Mouse (Mus musculus) liver, embryonic 12.5 days (tissue): Measurements from ENCODE around the gene Ccdc113. TPM values are rescaled to one million over a fixed set of nuclear protein-coding genes. Genes with fewer than 3 reads are reported as not detected.

ENCODE experiments used
- ATAC-seq: fragments of 200-750 bp; cut with Nextera tagmentation; 2 replicates; pipeline ENCODE4 v1.8.0; 2017; ENCODE audit warnings: moderate number of reproducible peaks, mild to moderate bottlenecking, moderate library complexity
- H3K27ac ChIP-seq: fragments of 300-500 bp; sonication (generic); 2 replicates; pipeline ENCODE4 v1.5.1; 2016; ENCODE audit warnings: mild to moderate bottlenecking
- H3K27me3 ChIP-seq: fragments of 300-500 bp; sonication (generic); replicated peaks from 2 replicates; pipeline ENCODE4 v1.6.1; 2016; ENCODE audit warnings: mild to moderate bottlenecking, moderate library complexity
- H3K36me3 ChIP-seq: fragments of 300-500 bp; sonication (generic); 2 replicates; pipeline ENCODE4 v1.6.1; 2016; ENCODE audit warnings: mild to moderate bottlenecking, moderate library complexity
- H3K4me1 ChIP-seq: fragments of 300-500 bp; sonication (generic); 2 replicates; pipeline ENCODE4 v1.6.1; 2016
- H3K4me2 ChIP-seq: fragments of 300-500 bp; sonication (generic); 2 replicates; pipeline ENCODE4 v1.6.1; 2016; ENCODE audit warnings: mild to moderate bottlenecking, moderate library complexity
- H3K4me3 ChIP-seq: fragments of 300-500 bp; sonication (generic); 2 replicates; pipeline ENCODE4 v1.5.1; 2016; ENCODE audit warnings: mild to moderate bottlenecking, moderate library complexity
- H3K9ac ChIP-seq: fragments of 300-500 bp; sonication (generic); 2 replicates; pipeline ENCODE4 v1.6.1; 2016; ENCODE audit warnings: mild to moderate bottlenecking, moderate library complexity
- H3K9me3 ChIP-seq: fragments of 300-500 bp; sonication (generic); replicated peaks from 2 replicates; pipeline ENCODE4 v1.6.1; 2016; ENCODE audit warnings: mild to moderate bottlenecking, moderate library complexity
- WGBS: fragments of 180-500 bp; shearing (Covaris S2); methylation state at CpG from one replicate; pipeline ENCODE4 v1.1.7; 2016; ENCODE audit not compliant: insufficient replicate concordance; 5-methylcytosine and 5-hydroxymethylcytosine counted together
- polyA plus RNA-seq: library from polyadenylated mRNA; unstranded; fragments of >200 nt; fragmentation: Nextera tagmentation; extraction: Ambion mirVana; gene quantifications from 2 replicates; pipeline ENCODE4 v1.2.1, GENCODE M21; 2016

The Ccdc113 gene
- polyA plus RNA-seq, 1 experiment from 2014 or later: not detected

DNA sequence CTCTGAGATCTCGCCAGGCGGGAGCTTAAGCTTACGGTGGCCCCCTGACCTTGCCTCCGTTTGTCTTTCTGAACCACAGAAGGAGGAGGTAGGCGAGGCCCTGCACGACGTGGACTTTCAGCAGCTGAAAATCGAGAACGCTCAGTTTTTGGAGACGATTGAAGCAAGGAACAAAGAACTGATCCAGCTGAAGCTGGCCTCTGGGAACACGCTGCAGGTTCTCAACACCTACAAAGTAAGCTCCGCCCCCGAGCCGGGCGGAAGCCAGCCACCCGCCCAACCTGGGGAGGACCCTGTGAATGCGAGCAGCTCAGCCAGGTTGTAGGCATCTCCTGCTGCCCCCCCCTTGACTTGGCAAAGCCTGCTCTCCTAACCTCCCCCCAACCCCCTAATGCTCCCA is 11.9 kb downstream of the Ccdc113 start:
- WGBS: 63% methylated on average over 17 of the region's 17 CpGs
- no peak for ATAC-seq

DNA sequence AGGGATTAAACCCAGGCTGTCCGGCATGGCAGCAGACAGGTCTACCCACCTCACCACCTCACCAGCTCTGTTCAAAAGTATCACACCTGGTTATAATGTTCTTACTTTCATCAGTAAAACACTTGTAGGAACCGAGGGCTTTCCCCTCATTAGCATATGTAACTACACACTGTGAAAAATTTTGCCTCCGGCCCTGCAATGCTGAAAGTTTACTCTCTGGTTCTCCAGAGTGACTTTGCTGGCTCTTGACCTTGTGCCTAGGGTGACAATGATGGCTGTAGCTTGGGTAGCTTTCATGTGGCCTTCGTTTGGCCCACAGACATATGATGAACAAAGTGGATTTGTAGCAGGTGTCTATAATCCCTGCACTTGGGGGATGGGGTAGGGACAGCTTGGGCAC is 13.1 kb downstream of the Ccdc113 start:
- Histone ChIP-seq H3K36me3 (no peaks in the 10 kb centered on the region), H3K27me3 (no peaks in the 10 kb centered on the region), H3K9me3 (no peaks in the 10 kb centered on the region), H3K9ac (no peak overlapping the region), H3K4me2 (no peak overlapping the region), H3K27ac (no peak overlapping the region), H3K4me3 (no peak overlapping the region), H3K4me1 (no peaks in the 10 kb centered on the region)
- WGBS: 64% methylated on average over 4 of the region's 4 CpGs
- ATAC-seq: no peak

More for the DNA sequence above, 11.9 kb downstream of the Ccdc113 start:
- Histone ChIP-seq H3K36me3 (no peaks in the 10 kb centered on the region), H3K4me3 (no peak overlapping the region), H3K27me3 (no peaks in the 10 kb centered on the region), H3K4me2 (no peak overlapping the region), H3K4me1 (no peaks in the 10 kb centered on the region), H3K9me3 (no peaks in the 10 kb centered on the region), H3K9ac (no peak overlapping the region), H3K27ac (no peak overlapping the region)

DNA sequence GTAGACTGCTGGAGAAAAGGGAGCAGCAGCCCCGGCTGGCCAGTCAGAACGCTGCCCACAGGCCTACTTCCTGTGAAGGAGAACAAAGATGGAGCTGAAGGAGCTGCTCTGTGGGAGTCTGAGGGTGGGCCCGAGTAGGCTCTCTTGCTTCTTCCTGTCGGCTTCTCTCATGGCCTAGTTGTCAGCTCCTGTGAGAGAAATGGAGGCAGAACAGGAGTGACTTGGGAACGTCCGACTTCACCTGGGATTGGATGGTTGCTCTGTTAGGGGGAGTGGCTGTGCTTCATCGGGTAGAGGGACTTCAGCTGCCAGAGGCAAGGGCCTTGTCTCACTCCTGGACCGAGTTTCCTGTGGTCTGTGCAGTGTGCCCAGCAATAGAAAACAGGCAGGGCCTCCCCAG is 14.0 kb downstream of the Ccdc113 start:
- 51% methylated on average over 8 of the region's 8 CpGs for WGBS
- no peak for ATAC-seq
- Histone ChIP-seq H3K4me2 (no peak overlapping the region), H3K27ac (no peak overlapping the region), H3K4me1 (no peaks in the 10 kb centered on the region), H3K4me3 (no peak overlapping the region), H3K36me3 (no peaks in the 10 kb centered on the region), H3K27me3 (no peaks in the 10 kb centered on the region), H3K9ac (no peak overlapping the region), H3K9me3 (no peaks in the 10 kb centered on the region)

DNA sequence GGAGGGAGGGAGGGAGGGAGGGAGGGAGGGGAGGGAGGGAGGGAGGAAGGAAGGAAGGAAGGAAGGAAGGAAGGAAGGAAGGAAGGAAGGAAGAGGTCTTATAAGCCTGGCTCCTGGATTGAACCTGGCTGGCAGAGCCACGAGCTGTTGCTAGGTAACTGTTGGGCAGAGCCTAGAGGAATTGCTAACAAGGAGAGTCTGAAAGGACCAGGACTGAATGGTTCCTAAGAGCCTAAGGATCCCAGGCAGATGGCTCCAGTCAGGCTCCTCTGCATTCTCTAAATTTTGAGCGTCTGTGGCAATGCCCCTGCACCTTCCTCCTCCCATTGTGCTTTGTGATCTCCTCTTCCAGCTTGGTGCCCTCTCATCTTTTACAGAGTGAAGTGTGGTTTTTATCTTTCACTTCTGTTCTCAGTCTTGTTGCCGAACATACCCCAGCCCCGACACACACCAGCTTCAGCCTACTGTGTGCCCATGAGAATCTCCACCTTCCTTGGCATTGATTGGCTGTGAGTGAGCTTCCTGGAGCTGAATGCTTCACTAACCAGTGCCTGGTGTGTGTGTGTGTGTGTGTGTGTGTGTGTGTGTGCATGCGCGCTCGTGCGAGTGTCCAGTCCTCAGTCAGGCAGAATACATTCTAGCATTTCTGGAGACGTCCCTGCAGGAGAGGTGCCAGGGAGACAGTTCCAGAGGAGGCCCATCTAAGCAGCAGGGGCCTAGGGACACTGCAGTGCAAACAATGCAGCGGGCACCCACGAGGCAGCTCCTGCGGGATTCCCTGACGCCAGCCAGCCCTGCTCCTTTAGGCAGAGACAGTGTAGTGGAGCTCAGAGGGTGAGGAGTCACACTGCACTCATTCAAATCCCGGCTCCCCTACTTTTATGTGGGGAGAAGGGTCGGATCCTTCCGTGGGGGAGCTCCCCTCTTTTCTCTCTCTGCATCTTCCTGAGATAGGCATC is 16.3 kb downstream of the Ccdc113 start:
- WGBS: 65% methylated on average over 16 of the region's 16 CpGs
- Histone ChIP-seq H3K4me1 (no peaks in the 10 kb centered on the region), H3K4me3 (no peak overlapping the region), H3K4me2 (no peak overlapping the region), H3K36me3 (no peaks in the 10 kb centered on the region), H3K9me3 (no peaks in the 10 kb centered on the region), H3K27me3 (no peaks in the 10 kb centered on the region), H3K9ac (no peak overlapping the region), H3K27ac (no peak overlapping the region)
- no peak for ATAC-seq

DNA sequence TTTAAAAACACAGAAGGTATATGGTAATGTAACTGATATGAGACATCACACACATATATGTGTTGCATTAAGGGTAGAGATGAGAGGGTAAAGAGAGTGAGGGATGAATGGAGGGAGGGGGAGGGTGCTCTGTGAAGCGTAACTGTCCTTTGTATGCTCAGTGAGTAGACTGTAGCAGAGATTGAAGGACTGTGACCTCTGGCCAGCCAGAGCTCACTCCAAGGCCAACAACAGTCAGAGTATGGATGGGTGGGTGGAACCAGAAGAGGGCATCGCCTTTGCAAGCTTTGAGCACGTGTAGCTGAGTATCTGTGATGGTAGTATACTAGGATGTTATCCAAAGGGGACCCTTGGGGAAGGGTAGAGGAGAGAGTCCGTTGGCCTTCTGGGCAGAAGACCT is 17.7 kb downstream of the Ccdc113 start:
- Histone ChIP-seq H3K36me3 (no peaks in the 10 kb centered on the region), H3K27me3 (no peaks in the 10 kb centered on the region), H3K4me3 (no peak overlapping the region), H3K9me3 (no peaks in the 10 kb centered on the region), H3K4me1 (no peaks in the 10 kb centered on the region), H3K9ac (no peak overlapping the region), H3K27ac (no peak overlapping the region), H3K4me2 (no peak overlapping the region)
- WGBS: 52% methylated on average over 4 of the region's 4 CpGs
- ATAC-seq: peak; percentile 57; the same call in 1 of the 2 replicates

DNA sequence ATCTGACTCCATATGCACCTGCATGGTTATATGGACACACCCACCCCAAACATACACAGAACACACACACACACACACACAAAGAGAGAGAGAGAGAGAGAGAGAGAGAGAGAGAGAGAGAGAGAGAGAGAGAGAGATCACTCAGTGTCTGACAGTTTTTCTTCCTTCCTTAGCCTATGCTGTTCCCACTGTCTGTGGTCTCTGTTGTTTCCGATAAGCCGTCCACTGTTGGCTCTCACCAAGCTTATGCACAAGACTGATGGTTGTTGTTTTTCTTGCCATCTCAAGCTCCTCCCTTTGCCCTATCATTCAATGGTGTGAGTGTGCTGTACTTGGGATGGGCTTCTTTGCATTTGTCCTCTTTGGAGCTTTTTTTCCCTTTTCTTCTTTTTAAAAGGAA is 22.1 kb downstream of the Ccdc113 start:
- Histone ChIP-seq H3K27ac (no peak overlapping the region), H3K9ac (no peak overlapping the region), H3K4me1 (no peaks in the 10 kb centered on the region), H3K27me3 (no peaks in the 10 kb centered on the region), H3K9me3 (no peaks in the 10 kb centered on the region), H3K4me3 (no peak overlapping the region), H3K36me3 (no peaks in the 10 kb centered on the region), H3K4me2 (no peak overlapping the region)
- WGBS: 57% methylated on average over 2 of the region's 2 CpGs
- peak; percentile 66; the same call in 1 of the 2 replicates for ATAC-seq

- no peaks in the 10 kb centered on the region for H3K27me3 ChIP-seq
- WGBS: 61% methylated on average over 4 of the region's 4 CpGs
Observed at GRCm38 (mm10) chr8:95566217-95566616, 32.3 kb downstream of the Ccdc113 start.

GRCm38 (mm10) chr8:95566809-95567208 is 32.9 kb downstream of the Ccdc113 start:
- Histone ChIP-seq H3K4me2 (no peak overlapping the region), H3K27ac (no peak overlapping the region), H3K9ac (no peak overlapping the region), H3K27me3 (no peaks in the 10 kb centered on the region), H3K36me3 (no peaks in the 10 kb centered on the region), H3K4me1 (no peaks in the 10 kb centered on the region), H3K9me3 (no peaks in the 10 kb centered on the region), H3K4me3 (no peak overlapping the region)
- 76% methylated on average over 6 of the region's 6 CpGs for WGBS
- no peak for ATAC-seq

More at GRCm38 (mm10) chr8:95566217-95566616, 32.3 kb downstream of the Ccdc113 start:
- no peak overlapping the region for H3K4me2 ChIP-seq
- H3K36me3 ChIP-seq: no peaks in the 10 kb centered on the region
- no peaks in the 10 kb centered on the region for H3K9me3 ChIP-seq
- no peak overlapping the region for H3K9ac ChIP-seq
- H3K4me1 ChIP-seq: no peaks in the 10 kb centered on the region
- no peak overlapping the region for H3K27ac ChIP-seq
- no peak overlapping the region for H3K4me3 ChIP-seq
- ATAC-seq: no peak

DNA sequence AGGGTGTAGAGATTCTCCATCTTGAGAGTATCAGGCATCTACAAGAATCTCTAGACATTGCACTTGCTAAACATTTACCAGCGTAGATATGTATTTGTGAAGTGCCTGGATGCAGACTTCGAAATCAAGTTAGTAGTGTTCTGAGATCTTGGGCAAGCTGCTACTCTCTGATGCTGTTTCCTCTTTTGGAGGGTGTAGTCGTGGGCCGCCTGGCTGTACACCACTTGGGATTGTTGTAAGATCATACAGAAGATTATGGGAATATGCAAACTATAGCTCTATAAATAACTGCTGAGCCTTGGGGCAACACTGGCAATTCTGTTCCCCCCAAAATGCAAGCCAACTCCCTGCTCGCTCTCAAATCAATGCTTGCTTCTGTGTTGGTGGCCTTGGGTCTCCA is 39.3 kb downstream of the Ccdc113 start:
- no peaks in the 10 kb centered on the region for H3K4me1 ChIP-seq
- no peak overlapping the region for H3K9ac ChIP-seq
- WGBS: 65% methylated on average over 5 of the region's 5 CpGs
- no peaks in the 10 kb centered on the region for H3K36me3 ChIP-seq
- H3K9me3 ChIP-seq: no peaks in the 10 kb centered on the region
- no peak for ATAC-seq
- H3K27me3 ChIP-seq: peaks cover 6% of the 10 kb centered on the region; the same call in 1 of the 2 replicates
- H3K4me2 ChIP-seq: no peak overlapping the region
- H3K4me3 ChIP-seq: no peak overlapping the region
- no peak overlapping the region for H3K27ac ChIP-seq

DNA sequence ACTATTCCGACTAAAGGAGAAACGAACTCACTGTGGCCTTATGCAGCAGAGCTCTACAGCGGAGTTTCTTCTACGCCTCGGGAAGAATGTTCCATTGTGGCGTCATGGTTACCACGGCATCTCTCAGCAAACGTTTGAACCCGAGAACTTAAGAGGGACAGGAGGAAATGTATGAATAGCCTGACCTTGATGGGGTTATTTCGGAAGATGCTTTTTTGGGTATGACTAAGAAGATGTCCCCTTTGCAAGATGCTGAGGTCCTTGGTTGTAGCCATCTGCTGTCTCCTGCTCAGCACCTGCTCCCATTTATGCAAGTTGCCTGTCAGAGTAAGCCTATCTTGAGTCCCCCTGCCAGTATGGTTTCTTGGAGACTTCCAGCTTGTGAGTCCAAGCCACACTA is 42.4 kb downstream of the Ccdc113 start, which contains the start of gene Prss54:
TSS of gene Prss54 (minus strand) at position 101 of the 400 bp plus-strand sequence.
- Histone ChIP-seq H3K36me3 (no peaks in the 10 kb centered on the region), H3K27ac (no peak within 1 kb of the TSS), H3K9me3 (no peaks in the 10 kb centered on the region), H3K4me3 (no peak within 1 kb of the TSS), H3K27me3 (peaks cover 6% of the 10 kb centered on the region; the same call in 1 of the 2 replicates), H3K9ac (no peak within 1 kb of the TSS), H3K4me1 (no peaks in the 10 kb centered on the region), H3K4me2 (no peak within 1 kb of the TSS)
- 67% methylated on average over 10 of the region's 10 CpGs for WGBS
- ATAC-seq: no peak

DNA sequence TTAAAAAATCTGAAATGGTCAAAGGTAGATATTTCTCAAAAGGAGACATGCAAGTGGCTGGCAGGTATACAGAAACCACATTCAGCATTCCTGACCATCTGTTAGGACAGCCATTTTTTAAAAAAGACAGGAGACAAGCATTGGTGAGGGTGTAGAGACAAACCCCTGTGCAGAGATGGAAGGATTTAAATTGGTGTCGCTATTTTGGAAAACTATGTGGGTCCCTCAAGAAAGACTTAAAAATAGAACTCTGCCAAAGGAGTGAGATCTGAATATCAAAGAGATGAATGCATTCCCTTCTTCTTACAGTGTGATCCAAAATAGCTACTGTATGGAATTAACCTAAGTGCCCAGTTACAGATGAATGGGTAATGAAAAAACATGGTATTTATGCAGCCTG is 53.5 kb downstream of the Ccdc113 start:
- Histone ChIP-seq H3K36me3 (no peaks in the 10 kb centered on the region), H3K4me2 (no peak overlapping the region), H3K9me3 (no peaks in the 10 kb centered on the region), H3K27me3 (no peaks in the 10 kb centered on the region; the same call in 1 of the 2 replicates), H3K4me3 (no peak overlapping the region), H3K27ac (no peak overlapping the region), H3K9ac (no peak overlapping the region), H3K4me1 (peaks cover 17% of the 10 kb centered on the region)
- no peak for ATAC-seq
- WGBS: 81% methylated on average over 1 of the region's 1 CpGs

- ATAC-seq: no peak
- Histone ChIP-seq H3K27ac (no peak overlapping the region), H3K27me3 (no peaks in the 10 kb centered on the region; the same call in 1 of the 2 replicates), H3K4me3 (no peak overlapping the region), H3K9ac (no peak overlapping the region), H3K36me3 (no peaks in the 10 kb centered on the region), H3K9me3 (0 out of 2 replicates have a peak, but pooled peaks cover 3% of the 10 kb centered on the region), H3K4me2 (no peak overlapping the region), H3K4me1 (peaks cover 35% of the 10 kb centered on the region)
- WGBS: 56% methylated on average over 10 of the region's 10 CpGs
Observed at GRCm38 (mm10) chr8:95589282-95589681, 55.4 kb downstream of the Ccdc113 start.
